Mouse (Mus musculus) regulatory T cell (primary cell): ENCODE results near the gene Ttyh3.

ENCODE experiments used
- in situ Hi-C: fragments of 300-600 bp; cut with MboI, MseI; formaldehyde crosslinking; loops from one replicate; pipeline ENCODE4 v1.15.1; 2025; ENCODE audit warnings: high pct_unique_total_duplicates

Ttyh3 gene

GRCm38 (mm10) chr5:140583732-140584368 lies 65.0 kb downstream of the Ttyh3 start:
- in situ Hi-C loops, result no loop called here

- in situ Hi-C loops, result no loop called here
These were observed 65.7 kb downstream of the Ttyh3 start for GRCm38 (mm10) chr5:140582995-140583731.

- in situ Hi-C loops, result no loop called here
These were observed 67.3 kb downstream of the Ttyh3 start for GRCm38 (mm10) chr5:140581569-140581968.

GRCm38 (mm10) chr5:140579771-140580170 lies 69.1 kb downstream of the Ttyh3 start:
- in situ Hi-C loops, result no loop called here

- in situ Hi-C loops, result no loop called here
These were observed 69.6 kb downstream of the Ttyh3 start for GRCm38 (mm10) chr5:140579221-140579620.

- in situ Hi-C loops, result no loop called here
These were observed 73.4 kb downstream of the Ttyh3 start for GRCm38 (mm10) chr5:140575381-140575866.

- in situ Hi-C loops, result no loop called here
These were observed 76.2 kb downstream of the Ttyh3 start for GRCm38 (mm10) chr5:140572611-140573010.

- in situ Hi-C loops, result no loop called here
These were observed 77.2 kb downstream of the Ttyh3 start for GRCm38 (mm10) chr5:140571673-140572072.

GRCm38 (mm10) chr5:140571201-140571600 lies 77.6 kb downstream of the Ttyh3 start:
- in situ Hi-C loops, result no loop called here
